Mouse (Mus musculus): ENCODE measurements around the gene Mob3a.

Mob3a gene

DNA sequence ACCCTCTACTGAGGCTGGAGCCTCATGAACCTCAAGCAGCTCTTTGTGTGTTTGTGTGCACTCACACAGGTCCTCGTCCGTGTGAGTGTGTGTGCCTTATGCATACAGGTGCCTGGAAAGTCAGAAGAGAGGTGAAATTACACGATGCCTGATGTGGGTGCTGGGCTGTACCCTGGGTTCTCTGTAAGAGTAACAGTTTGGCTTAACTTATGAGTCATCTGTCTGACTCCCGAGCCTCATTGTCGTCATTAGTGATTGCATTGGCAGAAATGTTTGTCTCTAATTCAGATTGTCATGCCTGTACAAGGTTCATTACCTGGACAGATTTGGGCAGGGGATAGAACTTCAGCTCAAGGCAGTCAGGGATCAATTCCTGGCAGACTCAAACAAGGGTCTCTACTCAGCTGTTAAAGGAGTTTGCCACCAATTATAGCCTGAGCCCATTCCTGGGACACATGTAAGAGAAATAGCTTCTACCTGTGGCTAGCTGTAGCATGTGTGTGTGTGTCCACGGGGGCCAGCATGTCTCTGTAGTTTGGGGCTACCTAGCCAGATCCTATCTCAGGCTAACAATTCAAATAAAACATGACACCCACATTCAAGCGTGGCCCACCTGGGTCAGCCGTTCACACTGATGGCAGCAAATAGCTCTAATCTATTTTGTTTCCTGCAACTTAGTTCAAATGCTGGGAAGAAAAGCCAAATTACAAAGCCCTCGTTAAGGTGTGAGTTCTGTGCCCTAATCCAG lies 24.5 kb downstream of the Mob3a start:
- no peak for DNase-seq

DNA sequence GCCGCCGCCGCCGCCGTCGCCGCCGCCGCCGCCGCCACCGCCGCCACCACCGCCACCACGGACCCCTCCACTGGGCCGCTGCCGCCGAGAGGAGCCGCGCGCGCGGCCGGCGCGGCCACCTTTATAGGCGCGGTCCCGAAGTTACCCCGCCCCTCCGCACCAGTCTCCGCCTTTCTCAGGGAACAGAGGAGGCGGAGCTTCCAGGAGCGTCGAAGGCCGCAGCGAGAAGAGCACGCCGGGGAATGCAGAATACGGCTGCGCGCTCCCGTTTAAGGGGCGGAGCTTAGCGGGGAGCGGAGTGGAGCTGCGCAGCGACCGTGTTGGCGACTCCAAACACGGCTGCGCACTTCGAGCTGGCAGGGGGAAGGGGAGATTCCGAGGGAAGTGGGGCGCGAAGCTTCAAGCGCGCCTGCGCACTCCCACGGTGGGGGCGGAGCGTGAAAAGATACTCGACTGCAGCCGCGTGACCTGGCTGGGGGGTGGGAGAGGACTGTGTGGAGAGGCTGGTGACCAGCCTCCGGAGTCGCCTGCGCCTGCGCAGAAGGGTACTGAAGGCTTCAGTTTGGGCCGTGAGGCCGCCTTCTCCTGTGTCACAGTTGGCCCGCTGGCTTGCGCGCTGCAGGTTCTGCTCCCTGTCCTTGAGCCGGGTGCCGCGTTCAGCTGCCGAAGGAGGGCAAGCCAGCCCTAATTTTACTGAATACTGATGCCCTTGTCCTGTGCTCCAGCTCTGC lies 25.4 kb downstream of the Mob3a start:
- peak; percentile 99 for DNase-seq

DNA sequence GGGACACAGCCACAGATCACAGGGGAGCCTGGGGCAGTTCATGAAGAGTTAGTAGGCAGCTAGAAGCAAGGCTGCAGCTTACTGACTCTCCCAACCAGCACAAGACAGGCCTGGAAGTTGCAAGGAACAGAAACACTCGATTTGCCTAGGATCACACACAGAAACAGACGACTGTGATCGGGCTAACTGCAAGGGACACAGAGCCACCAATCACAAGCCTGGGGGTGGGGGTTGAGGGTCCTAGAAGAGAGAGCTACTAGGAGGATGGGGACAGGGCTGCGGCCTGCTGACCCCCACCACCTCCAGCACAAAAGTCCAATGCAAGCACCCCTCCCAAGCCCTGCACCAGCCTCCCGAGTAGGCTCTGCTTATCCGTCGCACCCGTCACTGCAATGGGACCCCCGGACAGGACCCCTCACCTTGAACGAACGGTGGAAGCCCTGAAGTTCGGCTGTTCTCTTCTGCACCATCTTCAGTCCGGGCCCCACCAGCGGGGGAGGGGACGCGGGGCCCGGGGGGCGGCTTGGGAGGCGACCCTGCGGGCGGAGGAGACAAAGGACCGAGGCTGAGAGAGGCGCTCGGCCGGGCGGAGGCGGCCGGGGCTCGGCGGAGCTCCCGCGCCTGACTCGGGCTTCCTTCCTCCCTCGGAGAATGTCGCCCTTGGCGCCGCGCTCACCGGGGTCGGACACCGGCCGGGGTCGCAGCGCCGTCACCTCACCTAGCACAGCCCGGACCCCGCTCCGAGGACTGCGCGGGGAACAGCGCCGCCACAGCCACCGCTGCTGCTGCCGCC lies 26.2 kb downstream of the Mob3a start:
- DNase-seq, result no peak

DNA sequence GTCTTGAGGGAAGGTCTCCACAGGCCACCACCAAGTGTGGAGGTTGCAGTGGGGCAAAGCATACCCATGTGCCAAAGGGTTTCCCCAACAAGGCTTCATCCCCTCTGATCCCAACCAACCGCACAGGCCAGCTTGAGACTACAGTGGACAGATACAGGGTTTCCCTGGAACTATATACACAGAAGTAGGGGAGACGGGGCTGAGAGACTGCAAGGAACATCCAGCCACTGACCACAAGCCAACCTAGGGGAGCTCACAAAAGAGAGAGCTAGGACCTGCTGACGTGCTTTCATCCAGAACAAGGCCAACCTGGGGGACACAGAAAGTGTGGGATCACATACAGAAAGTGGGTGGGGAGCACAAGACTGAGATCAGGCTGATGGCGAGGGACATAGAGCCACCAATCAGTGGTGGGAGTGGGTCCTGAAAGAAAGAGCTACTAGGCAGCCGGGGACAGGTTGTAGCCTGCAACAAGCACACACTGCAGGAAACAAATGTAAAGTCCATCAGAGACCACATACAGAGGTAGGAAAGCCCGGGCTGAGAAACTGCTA lies 26.8 kb downstream of the Mob3a start:
- no peak for DNase-seq

DNA sequence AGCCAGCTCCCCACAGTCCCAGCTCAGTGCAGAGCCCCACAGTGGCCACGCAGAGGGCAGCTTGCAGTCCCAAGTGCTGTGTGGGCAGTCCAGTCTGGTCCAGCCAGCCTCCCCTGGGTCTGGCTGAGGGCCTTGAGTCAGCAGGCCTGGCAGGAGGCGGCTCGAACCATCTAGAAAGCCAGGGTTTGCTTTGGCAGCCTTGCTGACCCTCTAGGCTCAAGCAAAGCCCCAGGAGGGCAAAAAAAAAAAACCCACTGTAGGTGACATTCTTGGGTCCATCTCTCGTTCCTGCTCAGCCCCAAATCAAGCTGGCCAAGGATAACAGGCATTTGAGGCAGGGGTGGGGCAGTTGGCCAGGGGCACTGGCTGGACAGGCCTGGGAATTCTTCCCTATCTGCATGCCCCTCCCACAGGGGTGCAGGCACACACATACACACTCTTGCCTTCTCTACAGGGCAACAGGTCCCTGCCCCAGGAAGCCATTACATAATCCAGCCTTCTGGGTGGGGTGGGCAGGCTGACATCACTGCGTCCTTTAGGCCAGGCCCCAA lies 27.5 kb downstream of the Mob3a start:
- no peak for DNase-seq

DNA sequence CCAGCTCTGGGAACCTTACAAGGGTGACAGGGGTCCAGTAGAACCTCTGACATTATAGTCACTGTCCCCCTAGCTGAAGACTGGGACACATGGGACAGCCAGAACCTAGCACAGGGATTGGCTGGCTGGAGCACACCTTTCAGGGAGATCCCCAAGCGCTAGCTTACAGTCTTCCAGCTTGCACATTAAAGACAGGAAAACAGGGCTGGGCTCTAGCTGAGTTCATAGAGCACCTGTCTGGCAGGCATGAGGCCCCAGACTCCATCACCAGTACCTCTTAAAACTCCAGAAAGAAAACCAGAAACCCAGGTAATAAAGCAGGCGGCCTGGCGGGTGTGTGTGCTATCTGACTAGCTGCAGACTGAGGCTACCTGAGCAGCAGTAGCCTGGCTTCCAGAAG lies 28.1 kb downstream of the Mob3a start:
- DNase-seq, result no peak

DNA sequence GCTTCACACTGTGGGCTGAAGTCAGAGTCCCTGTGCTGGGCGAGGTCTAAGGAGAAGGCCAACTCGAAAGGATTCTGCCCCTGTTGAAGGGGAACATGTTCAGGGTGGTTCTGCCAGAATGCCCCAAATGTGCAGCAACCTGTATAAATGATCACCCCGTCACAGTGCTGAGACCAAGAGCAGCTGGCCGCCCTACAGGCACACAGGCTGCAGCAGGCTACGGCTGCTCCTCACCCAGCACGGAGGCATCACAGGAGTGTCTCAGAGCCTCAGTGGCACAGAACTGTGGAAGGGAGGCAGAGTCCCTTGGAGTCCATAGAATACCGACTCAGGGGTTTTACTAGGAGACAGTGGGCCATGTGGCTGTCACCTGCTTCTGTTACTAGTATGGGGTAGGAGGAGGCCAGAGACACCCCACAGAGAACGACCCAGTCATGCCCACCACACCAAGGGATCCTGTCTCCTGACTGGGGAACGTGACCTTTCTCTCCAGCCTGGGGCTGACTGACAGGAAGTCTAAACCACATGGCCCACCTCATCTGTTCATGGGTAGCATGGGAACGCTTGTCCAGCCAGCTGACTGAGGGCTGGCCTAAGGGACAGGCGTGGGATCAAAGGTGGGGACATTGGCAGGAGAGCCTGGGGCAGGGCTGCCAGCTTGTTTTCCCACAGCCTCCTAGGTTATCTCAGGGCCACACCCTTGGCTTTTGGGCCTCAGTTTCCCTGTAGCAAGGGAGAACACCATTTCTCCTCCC lies 29.7 kb downstream of the Mob3a start:
- DNase-seq, result no peak

DNA sequence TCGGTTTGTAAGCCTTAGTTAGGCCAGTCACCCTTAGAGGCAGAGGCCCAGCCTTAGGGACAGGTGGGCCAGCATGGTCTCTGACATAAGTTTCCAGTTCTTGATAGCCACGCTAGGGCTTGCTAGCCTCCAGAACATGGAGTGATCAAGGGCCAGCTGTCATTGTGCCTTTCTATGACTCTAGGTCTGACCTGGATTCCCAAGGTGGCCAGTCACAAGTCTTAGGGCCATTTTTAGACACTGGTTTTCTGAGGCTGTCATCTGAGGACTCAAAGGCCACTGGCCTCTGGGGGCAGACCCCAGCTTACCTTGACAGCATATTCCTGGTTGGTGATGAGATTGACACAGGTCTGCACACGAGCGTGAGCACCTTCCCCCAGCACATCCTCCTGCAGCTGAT lies 30.5 kb downstream of the Mob3a start:
- no peak for DNase-seq

DNA sequence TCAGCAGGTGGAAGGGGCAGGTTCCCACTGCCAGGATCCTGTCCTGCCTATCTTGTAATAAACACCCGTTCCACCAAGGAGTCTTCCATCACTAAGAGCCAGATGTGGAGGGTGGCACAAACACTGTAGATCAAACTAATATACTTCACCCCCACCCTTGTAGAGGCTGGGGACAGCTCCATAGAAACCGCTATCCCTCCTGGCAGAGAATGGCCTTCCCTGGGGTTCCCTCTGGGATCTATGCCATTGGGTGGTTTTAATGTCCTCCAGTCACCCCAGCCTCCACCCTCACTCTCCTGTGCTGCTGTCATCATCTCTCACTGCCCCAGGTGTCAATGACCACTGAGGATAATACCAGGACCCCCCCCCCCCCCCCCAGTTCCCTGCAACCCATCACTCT lies 31.2 kb downstream of the Mob3a start:
- DNase-seq, result no peak

DNA sequence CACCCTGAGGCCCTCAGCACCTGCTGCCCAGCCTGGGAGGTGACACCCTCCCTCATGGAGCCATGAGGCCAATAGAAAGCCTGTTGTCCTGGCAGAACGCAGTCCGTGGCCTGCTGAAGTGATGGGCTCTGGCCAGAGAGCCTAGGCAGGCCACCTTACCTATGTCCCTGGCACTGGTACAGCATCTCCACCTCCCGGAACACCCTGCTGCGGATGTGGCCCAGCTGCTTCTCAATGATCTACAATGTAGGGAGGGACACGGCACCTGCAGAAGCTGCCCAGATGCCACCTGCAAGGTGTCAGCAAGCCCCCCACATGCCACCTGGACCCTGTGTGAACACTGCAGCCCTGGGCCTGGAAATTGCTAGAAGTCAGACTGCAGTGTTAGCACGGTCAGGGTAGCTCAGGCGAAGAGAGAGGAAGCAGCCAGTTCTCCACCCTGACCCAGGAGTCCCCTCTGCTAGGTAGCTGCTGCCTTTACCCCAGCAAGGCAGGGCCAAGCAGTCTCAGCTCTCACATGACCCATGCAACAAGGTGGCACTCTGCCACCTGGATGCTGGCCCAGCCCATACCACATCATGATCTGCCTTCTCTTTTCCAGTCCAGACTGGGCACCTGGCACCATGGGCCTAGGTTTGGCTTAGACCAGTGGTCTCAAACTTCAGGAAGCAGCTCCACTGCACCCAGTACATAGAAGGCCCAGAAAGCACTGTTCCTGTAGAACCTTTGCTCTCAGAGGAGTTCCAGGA lies 31.9 kb downstream of the Mob3a start:
- DNase-seq, result no peak

DNA sequence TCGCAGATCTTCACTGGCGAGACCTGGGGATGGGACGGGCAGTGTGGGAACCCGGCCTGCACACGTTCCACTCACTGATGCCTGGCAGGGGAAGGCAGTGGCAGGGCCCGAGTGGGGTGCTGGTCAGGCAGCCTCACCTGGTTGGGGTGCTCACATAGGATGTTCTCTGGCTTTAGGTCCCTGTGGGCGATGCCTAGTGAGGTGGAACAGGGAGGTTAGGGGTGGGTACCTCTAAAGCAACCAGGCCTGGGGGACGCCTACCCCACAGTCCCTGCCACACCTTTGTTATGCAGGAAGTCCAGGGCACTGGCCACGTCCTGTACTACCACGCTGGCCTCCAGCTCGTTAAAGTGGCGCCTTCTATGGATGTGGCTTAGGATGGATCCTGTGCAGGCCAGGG lies 32.8 kb downstream of the Mob3a start:
- DNase-seq, result no peak

DNA sequence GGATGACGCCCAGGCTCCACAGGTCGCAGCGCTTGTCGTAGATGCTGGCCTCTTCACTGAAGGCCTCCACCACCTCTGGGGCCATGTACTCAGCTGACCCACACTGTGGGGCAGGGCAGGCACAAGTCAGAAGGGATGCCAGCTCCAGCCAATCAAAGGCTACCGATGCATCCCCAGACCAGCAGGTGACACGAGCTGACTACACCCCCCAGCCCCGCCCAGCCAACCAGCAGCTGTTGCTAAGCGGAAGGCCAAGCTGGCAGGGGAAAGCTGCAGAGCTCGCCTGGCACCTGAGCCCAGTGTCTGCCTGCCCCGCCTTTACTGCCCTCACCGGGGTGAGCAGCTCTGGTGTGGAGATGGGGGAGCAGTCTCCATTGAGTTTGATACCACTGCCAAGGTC lies 33.2 kb downstream of the Mob3a start:
- no peak for DNase-seq

DNA sequence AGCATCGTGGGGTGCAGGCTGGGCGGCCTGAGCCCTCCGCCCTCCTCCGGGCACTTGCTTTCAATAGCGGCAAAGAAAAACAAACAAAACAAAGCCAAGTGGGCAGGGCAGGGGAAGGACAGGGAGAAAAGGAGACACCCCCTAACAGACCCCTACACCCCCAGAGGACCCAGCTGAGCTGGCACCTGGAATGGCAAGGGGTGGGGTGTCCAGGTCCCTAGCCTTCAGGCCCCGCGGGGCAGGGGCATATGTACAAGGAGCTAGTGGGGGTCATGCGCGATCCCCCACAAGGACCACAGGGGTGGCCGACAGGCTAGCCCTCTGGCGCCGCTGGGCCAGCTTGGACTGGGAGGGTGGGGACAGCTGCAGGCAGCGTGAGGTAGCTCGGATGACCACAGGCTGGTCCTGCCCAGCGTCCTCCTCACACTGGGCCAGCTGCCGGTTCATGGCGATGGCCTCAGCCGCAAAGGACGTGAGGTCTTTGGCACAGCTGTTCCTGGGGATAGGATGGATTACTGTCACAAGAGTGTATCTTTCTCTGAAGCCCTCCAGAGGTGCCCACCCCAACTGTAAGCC lies 34.9 kb downstream of the Mob3a start:
- no peak for DNase-seq

DNA sequence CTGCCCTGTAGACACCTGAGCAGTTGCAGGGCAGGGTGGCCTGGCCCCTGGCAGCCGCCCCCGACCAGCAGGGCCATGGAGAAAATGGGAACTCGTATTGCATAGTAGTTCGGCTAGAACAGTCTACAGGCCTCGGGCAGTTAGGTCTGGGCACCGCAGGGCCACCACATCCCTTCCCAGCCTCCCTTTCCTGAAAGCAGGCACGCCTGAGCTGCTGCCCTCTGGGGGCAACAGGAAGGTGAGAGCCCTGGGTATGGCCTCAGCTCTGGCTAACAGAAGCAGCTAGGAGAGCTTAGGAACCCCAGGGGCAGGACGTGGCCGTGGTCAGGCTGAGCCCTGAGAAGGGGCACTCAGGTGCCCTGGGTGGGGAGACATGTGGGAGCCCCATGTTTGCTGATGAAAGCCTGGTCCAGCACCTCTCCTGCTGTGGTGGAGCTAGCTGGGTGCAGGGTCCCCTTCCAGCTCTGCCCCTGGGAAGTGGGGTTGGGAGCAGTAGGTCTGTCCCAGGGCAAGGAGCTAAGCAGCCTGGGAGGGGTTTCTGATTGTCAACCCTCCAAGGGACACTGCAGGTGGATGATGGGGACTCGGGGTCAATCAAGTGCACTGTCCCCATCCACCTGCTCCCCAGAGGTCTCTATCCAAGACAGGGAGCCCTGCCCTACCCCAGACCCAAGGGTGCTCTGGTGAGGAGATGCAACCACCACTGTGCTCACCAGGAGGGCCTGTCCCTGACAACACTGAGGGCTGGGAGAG lies 35.6 kb downstream of the Mob3a start:
- no peak for DNase-seq

DNA sequence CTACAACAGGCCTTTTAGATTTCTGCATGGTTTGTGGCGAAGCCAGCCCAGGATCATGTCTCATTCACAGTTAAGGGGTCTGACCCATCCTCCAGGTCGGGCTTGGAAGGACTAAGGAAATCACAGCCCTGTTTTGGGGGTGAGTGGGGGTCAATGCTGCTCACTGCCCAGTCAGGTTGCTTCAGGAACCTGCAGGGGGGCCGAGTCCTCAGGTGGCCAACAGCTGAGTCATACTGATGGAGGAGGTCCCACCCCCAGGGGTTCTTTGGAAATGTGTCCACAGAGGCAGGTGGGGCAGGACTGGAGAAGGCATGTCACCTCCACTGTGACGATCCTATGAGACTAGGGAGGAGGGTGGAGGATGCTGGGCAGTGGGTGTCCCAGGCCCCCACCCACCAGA lies 36.3 kb downstream of the Mob3a start:
- DNase-seq, result no peak

DNA sequence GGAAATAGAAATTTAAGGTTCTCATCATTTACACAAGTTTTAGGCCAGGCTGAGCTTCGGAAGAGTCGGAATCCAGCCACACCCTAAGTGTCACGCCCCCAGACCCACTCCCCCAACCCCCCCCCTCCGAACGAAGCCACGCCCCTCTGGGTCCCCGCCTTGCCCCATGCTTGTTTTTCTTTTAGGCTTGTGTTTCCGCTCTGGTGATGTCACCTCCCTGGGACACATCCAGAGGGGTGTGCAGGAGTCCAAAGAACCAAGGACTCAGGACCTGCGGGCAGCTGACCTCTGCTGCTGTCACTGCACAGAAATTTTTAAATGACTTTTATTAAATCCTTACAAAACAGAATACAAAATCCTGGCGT lies 36.8 kb downstream of the Mob3a start:
- DNase-seq, result no peak

DNA sequence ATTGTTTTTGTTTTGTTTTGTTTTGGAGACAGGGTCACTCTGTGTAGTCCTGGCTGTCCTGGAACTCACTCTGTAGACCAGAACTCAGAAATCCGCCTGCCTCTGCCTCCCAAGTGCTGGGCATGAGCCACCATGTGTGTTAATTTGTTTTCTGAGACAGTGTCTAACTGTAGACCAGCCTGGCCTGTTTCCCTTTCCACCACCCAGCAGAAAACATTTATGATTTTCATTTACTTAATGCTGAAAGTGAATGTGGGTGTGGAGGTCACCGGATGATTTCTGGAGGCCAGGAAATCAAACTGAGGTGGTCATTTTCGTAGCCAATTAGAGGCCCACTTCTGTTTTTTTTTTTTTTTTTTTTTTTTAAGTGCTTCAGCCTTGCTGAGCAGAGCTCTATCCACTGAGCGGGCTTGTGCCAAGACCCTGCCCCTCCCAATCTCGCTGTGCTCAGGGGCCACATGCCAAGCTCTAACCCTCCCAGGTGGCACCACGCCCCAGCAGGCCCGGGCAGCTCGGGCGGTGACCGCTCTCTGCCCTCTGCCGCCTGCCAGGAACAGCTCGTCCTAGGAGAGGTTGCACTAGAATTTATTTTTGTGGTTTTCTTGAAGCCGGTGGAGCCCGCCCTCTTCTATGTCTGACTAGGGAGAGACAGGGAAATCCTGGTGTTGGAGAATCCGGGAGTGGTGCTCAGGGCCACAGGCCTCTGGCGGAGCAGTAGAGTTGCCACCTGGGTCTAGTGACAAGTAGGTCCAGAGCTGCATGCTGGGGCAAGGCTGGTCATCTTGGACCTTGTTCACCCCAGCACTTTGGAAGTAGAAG lies 37.4 kb downstream of the Mob3a start:
- no peak for DNase-seq

DNA sequence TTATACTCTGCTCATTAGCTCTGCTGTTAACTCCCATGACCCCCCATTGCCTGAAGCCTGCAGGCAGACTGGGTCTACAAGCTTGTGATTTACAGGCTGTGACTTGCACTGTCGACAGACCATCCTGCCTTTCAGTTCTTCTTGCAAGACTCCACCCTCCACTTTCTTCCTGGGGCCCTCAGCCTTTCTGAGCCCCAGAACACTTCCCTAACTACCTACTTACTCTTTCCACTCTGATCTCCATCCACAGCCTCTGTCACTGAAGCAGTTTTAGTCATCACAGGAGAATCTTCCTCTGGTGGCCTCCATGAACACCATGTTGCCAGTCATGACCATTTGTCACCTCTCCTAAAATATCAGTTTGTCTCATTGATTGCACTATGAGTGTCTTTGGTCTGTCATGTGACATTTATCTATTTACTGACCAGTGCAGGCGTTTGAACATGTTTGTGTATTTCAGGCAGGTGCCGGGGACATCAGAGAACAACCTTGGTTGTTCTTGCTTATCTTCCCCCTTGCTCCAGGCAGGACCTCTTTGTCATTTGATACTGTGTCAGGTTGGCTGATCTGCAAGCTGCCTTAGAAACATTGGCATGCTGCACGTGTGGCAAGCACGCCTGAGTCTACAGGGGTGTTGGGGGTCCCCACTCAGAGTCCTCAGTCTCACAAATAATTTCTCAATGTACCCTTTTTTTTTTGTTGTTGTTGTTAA lies 38.1 kb downstream of the Mob3a start:
- DNase-seq, result no peak

DNA sequence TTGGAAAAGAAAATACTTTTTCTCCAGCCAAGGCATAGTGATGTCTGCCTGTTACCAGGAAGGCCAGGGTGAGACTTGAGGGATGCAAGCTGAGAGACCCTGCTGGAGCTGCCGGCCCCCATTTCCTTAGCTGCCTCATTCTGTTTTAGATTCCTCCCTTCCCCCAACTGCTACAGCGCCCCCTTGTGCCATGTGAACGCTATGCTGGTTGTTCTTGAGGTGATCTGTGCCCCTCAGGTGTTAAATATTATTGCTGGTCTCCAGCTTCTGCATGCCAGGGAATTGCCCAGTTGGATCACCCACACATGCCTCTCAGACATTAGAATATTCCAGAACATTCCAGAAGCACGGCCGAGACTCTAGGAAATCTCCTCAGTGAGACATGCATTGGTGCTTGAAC lies 40.6 kb downstream of the Mob3a start:
- DNase-seq, result no peak

Data from right cerebral cortex, postnatal 14 days (tissue).